Mouse (Mus musculus) kidney, postnatal 25 days (tissue): Measurements from ENCODE around the gene Psd.

Source experiments
- DNase-seq, 2 experiments: peaks; one replicate each; pipeline ENCODE4 v3.0.0; 2021; ENCODE audit warnings: mixed read lengths in 2 of 2

Gene Psd

GRCm38 (mm10) chr19:46338331-46338936 is 11.5 kb upstream of the Psd start, which contains the start of gene Cuedc2:
Cuedc2 (minus strand) TSS chr19:46338702.
- peak; percentile 96 to 98 for DNase-seq

GRCm38 (mm10) chr19:46337719-46338330 is 10.9 kb upstream of the Psd start:
- DNase-seq = no peak

GRCm38 (mm10) chr19:46333906-46334305 is 7.0 kb upstream of the Psd start:
- no peak for DNase-seq

GRCm38 (mm10) chr19:46332721-46333339 is 5.9 kb upstream of the Psd start:
- DNase-seq = no peak

GRCm38 (mm10) chr19:46331936-46332335 is 5.0 kb upstream of the Psd start:
- DNase-seq = no peak

GRCm38 (mm10) chr19:46331326-46331725 is 4.4 kb upstream of the Psd start:
- no peak for DNase-seq

GRCm38 (mm10) chr19:46330696-46331095 is 3.7 kb upstream of the Psd start:
- DNase-seq = no peak

- peak; percentile 87 to 91 for DNase-seq
These were observed 3.0 kb upstream of the Psd start for GRCm38 (mm10) chr19:46329951-46330350.

- peak; percentile 24 to 70 for DNase-seq
These were observed 2.2 kb upstream of the Psd start for GRCm38 (mm10) chr19:46329031-46329641.

GRCm38 (mm10) chr19:46328081-46329030 is 1.4 kb upstream of the Psd start, which contains the start of gene Fbxl15:
Fbxl15 (plus strand) TSS chr19:46328184.
- peak; percentile 96 to 98 for DNase-seq

- DNase-seq = peak; percentile 15 to 59
These were observed 642 bp upstream of the Psd start for GRCm38 (mm10) chr19:46327531-46328064.

- DNase-seq = no peak
These were observed 769 bp downstream of the Psd start for GRCm38 (mm10) chr19:46326019-46326755.

GRCm38 (mm10) chr19:46324918-46325317 is 2.0 kb downstream of the Psd start:
- no peak for DNase-seq

GRCm38 (mm10) chr19:46324366-46324765 is 2.6 kb downstream of the Psd start:
- no peak for DNase-seq

- DNase-seq = no peak
These were observed 3.2 kb downstream of the Psd start for GRCm38 (mm10) chr19:46323716-46324115.

GRCm38 (mm10) chr19:46322996-46323572 is 3.9 kb downstream of the Psd start:
- DNase-seq = no peak

- no peak for DNase-seq
These were observed 4.6 kb downstream of the Psd start for GRCm38 (mm10) chr19:46322144-46322995.

GRCm38 (mm10) chr19:46321101-46321943 is 5.6 kb downstream of the Psd start:
- DNase-seq = no peak
